Mouse (Mus musculus): ENCODE measurements around the gene Pitpnm1.
"Not testable (repeated sequence)": the region's sequence is repeated elsewhere in the genome, so short reads cannot be mapped to it uniquely, and the experiment has no call there.

Pitpnm1 gene

DNA sequence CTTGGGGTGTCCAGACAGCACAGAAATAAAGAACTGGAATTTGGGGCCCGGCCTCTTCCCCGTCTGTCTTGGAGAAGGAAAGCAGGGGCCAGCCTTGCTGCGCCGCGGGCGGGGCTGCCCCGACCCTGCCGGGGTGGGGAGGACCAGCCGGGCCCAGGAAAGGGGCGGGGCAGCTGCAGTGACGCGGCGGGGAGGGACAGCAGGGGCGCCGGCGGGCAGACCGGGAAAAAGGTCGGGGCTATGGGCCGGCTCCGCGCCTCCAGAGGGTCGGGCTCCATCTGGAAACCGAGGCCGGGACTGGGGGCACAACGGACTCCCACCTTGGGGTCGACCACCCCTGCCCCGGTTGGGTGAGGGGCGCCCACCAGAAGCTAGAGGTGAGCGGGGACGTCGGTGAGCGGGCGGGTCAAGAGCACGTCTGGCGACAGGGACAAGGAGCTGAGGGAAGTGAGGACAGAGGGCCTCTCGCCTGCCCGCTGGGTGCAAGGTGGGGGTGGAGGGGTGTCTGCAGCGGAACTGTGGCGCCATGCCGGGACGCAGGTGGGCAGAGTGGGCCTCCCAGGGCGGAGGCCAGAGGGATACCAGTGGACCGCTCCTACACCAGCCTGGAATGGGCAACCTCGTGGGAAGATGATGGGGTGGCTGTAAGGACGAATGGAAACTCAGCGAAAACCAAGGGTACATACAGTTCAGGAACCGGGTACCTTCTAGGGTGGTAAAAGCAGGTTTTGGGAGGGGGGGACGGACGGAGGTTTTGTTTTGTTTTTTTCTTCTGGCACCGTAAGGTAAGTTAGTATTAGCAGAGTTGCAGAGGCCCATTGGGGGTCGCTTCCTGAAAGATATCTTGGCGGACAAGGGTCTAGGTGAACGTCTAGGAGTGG, at the start of gene Pitpnm1:
TSS of gene Pitpnm1 (plus strand) at position 162 of the 881 bp plus-strand sequence.
- peak; percentile 67 to 75 for DNase-seq

DNA sequence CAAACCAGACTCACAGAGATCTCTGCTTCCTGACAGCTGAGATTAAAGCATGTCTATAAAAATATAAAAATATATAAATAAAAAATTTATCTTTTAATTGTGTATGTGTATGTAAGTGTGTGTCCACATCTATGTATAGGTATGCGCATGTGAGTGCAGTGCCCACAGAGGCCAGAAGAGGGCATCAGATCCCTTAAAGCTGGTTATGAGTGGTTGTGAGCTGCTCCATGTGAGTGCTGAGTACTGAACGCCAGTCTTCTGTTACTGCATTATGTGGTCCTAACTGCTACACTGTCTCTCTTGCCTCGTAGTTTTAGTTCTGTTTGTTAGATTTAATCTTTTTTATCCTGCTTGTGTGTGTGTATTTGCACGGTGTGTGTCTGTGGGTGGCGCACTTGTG, 48.8 kb upstream of the Pitpnm1 start:
- no peak for DNase-seq

DNA sequence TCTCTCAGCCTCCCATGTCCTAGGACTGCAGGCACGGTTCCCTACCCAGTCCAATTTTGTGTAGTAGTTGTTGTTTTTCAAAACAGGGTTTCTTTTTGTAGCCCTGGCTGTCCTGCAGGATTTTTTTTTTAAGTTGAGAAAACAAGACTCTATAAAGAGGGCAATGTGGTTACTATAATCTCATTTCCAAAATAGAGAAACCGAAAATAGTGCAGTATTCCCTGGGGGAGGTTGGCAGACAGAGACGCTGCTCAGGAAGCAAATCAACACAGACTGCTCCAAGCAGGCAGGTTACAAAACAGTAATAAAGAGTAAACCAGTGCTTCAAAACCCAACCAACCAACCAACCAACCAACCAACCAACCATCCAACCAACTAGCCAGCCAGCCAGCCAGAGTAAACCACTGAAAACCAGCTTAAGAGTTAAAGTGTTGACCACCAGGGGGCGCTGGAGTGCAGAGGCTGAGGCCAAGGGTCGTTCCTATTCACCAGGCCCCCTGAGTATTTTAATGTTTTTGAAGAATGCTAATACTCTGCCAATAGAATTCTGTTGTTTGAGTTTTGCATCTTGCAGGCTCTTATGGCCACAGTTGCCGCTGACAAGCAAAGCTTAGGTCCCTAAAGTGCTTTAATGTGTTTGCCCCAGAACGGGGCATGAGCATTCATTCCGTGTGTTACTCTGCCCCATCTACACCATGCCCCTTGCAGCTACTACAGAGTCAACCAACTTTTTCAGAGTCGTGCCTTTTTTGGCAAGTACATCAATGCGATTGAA, 47.9 kb upstream of the Pitpnm1 start:
- peak in 1 of 2 experiments; percentile 32 for DNase-seq

DNA sequence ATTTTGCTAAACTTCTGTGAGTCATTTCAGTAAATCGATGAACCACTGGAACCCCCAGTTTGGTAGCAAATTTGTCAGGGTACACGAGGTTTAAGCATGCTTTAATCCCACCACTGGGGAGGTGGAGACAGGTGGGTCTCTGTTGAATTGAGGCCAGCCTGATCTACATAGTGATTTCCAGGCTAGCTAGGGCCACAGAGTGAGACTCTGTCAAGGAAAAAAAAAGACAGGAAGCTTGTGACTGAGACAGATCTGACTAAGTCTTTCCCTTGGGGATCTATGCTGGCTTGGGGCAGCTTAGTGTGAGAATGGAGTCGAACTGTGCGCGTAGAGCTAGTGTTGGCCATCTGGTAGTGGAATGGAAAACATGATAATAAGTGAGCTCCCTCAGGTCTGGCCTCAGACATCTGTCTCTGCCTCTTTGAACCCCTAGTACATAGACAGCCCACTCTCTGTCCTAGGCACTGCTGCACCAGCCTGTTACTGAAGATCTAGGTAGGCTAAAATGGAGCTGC, 47.2 kb upstream of the Pitpnm1 start:
- DNase-seq, result no peak

DNA sequence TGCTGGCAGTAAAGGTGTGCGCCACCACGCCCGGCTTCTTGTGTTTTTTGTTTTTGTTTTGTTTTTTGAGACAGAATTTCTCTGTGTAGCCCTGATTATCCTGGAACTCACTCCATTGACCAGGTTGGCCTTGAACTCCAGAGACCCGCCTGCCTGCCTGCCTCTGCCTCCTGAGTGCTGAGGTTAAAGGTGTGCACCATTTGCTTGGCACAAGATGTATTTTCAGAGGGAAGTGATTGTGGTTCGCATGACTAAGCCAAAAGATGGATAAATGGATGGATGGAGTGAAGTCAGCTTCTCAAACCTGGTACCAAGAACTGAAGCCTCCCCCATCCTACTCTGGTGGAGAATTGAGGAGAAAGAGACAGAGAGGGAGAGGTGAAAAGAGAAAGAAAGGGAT, 45.2 kb upstream of the Pitpnm1 start:
- no peak for DNase-seq

DNA sequence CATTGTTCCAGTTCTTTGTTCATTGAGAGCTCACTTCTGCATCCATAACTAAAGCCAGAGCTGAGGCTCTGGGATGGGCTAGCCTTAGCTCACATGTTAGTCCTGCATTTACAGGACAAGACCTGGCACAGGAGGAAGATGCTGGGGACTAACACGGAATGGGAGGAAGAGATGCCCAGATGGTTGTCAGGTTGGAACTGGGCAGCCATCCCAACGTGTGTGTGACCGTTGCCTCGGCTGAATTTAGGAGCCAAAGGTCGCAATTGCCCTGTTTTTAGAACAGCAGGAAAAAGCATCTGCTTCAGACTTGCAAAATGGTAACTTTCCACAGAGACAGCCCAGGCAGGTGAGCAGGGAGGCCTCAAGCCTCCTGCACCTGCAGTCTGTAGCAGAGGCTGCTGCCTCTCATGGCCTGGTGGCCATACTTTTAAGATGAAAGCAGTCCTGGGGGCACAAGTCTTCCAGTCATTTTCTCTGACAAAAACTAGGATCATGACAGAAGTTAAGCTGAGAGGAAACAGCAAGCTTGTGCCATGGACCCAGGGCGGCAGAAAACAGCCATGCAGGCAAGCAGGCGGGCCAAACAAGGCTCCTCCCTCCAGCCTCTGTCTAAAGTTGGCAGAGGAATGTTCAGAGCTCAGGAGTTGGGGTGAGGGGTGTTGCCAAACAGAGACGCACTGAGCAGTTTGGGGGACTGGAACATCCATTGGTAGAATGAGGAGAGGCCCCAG, 44.4 kb upstream of the Pitpnm1 start:
- DNase-seq, result no peak

DNA sequence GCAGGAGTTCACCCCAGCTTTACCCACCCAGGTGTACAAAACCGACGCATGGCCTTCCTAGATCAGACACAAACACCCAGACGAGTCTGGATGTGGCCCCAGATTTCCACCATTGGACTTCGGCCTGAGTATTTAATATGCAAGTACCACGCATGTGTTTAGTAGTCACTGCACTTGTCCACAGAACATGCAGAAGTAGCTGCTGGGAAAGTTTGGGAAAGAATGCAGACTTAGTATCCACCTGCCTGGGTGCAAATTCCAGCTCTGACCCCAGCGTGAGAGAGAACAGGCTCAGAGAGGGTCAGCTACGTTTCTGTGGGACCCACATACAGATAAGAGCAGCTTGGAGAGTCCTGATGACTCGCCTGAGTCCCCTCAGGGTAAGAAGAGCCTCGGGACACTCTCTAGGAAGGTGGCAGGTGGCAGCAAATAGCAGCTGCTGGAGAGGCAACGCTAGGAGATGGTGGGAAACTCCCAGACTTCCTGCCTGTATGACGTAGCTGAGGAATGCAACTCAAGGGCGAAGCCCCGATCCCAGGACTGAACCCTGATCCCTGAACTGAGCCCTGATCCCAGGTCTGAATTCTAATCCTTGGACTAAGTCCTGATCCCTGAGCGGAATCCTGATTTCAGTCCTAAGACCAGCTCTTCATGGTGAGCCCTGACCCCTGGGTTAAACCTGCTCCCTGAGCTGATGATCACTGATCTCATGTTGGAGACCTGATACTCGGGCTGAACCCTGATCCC, 43.7 kb upstream of the Pitpnm1 start:
- DNase-seq, result no peak

DNA sequence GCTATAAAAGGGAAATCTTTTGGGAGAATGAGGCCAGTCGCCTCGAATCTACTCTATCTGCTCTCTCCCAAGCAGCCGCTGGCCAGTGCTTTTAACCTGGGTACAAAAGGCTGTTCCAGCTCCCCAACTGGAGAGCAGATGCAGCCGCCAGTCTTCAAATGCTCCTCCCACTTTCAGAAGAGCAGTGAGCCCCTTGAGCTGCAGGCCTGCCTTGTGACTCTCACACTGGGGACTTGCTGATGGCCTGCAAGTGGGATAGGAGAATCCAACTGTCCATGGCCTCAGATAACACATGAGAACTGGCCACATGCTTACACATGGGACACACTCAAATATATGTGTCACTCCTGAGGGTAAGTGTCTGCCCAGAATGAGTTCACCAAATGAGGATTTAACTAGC, 43.1 kb upstream of the Pitpnm1 start:
- no peak for DNase-seq

DNA sequence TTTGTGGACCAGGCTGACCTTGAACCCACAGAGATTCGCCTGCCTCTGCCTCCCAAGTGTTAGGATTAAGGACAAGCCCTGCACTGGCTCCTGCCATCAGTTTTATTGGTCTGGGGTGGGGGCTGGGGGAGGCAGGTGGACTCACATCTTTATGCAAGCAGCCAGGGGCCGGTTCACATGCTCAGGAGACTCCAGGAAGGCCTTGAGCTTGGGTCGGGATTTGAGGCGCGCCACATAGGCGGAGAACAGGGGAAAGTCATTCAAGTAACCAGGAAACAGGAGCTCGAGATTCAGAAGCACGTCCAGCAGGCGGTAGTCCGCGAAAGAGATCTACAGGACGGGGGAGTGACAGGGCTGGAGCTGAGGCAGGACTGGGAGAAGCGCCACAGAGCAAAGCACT, 42.4 kb upstream of the Pitpnm1 start:
- DNase-seq, result no peak

DNA sequence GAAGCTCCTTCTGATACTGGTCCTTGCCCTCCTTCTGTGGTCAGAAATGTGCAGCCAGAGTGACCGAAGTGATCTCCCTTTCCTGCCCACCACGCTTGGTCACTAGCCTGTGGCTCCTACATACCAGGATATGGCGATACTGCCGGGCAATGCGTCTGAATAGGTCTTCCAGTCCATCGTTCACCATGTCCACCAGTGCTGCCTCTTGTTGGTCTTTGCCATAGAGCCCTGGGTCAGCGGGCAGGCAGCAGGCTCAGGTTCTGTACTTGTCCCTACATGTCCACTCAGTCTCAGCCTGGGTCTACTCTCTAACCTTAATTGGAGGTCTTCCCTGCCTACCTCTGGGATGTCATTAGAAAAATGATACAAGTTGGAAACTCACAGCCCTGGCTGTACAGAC, 41.8 kb upstream of the Pitpnm1 start:
- no peak for DNase-seq

DNA sequence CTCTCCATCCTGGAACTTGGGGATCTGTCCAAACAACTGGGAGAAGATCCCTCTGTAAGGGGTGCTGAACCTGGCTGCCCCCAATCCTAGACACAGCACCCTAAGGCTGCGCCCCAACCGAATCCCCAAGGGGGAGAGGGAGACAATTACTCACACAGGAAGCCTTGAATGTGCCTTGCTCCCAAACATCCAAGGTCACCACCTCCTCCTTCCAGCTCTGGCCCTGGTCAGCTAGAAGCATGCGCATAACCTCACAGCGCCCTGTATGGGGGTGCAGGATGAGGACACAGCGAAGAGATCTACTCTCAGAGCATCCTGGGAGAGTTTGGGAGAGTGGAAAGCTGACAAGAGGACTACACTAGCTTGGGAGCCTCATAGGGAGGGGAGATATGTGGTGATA, 41.2 kb upstream of the Pitpnm1 start:
- no peak for DNase-seq

DNA sequence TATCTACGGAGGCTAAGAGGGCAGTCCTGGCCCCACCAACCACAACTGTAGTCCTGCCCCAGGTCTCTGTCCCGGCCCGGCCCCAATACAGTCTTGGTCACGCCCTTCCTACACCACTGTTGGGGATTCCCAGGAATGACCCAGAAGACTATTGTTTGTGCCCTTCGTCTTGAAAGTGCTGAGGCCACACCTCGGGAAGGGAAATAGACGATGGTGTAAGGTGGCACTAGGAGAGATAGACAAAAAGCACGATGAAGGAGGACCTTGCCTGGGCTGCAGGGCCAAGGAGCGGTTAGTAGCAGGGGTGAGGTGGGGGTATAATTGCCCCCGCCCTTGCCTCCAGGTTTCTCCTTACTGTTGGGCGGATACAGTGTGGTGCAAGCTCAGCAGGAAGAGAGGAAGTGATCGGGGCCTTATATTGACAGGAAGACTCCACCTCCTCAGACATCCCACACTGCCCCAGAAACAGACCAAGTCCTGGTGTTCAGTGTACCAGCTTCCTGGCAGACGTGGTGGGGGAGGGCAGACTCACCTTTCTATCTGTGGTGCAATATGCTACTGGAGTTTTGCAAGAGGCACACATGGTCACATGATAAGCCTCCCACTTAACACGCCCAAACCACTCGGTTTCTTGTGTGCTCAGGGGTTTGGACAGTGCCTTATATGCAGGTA, 40.6 kb upstream of the Pitpnm1 start, which contains the start of gene Gstp3:
TSS of gene Gstp3 (minus strand) at position 501 of the 672 bp plus-strand sequence.
- peak in 1 of 2 experiments; percentile 54 for DNase-seq

DNA sequence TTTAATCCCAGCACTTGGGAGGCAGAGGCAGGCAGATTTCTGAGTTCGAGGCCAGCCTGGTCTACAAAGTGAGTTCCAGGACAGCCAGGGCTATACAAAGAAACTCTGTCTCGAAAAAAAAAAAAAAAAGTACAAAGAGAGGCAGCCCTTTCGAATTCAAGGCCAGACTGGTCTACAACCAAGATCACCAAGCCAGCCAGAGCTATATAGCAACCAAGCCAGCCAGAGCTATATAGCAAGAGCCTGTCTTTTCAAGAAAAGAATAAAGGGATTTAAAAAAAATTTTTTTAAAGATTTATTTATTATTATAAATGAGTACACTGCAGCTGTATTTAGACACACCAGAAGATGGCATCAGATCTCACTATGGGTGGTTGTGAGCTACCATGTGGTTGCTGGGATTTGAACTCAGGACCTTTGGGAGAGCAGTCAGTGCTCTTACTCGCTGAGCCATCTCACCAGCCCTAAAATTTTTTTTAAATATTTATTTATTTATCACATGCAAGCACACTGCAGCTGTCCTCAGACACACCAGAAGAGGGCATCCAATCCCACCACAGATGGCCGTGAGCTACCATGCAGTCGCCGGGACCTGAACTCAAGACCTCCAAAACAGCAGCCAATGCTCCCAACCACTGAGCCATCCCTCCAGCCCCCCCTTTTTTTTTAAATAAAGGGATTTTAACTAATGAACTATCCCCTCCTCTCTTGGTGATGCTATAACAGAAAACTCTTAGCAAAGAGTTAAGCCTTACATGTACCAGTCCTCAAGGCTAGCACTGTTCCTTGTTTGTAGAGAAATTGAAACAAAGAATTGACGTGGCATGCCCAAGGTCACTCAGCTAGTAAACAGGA, 39.5 kb upstream of the Pitpnm1 start:
- not testable (repeated sequence) for DNase-seq

DNA sequence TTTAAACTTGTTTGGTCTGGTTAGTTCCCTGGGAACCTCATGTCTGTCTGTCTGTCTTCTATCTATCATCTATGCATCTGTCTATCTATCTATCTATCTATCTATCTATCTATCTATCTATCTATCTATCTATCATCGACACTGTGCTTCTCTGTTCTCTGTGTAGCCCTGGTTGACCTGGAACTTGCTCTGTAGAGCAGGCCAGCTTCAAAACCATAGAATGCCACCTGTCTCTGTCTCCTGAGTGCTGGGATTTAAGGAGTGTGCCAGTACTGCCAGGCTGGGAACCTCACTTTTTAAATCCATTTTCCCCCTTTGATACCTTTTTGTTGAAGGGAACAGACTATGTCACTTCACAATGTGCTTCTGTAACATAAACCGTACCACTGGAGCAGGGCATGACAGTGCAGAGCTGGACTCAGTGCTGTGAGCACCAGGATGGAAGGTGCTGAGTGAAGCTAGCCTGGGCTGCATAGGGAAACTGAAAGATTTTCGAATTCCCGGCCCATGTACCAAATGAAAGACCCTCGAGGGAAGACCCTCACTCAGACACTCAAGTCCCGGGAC, 38.8 kb upstream of the Pitpnm1 start:
- DNase-seq, result no peak

DNA sequence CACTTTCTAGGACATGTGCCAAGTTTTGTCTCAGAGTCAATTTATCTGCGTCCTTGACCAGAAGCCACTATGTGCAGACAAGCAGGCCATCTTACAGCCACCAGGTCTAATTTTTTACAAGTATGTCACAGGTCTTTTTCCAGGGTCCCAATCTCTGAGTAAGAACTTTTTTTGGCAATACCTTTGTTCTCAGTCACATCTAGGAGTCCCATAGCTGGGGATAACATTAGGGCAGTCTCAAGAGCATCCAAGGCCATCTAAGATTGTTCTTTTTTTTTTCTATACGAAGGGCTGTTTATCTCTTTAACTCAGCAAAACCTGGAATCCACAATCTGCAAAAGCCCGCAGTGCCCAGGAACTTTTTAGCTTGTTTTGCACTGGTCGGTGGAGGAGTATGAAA, 36.4 kb upstream of the Pitpnm1 start:
- DNase-seq, result not testable (repeated sequence)

DNA sequence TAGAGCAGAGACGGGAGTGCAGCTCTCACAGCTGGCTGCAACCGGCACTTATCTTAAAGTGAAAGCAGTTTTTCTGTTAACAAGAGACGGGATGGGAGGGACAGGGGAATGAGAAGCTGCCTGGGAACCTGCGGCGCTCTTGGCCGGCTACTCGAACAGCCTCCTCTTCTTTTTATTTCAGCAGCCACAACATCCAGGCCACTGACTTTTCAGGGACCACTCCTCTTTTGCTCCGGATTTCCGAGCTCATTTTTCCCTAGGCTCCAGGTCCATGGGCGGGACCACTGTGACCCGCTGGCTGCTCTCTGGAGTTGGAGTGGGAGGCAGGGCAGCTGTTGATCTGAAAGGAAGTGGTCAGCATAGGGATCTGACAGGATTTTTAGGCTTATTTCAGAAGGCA, 35.3 kb upstream of the Pitpnm1 start:
- not testable (repeated sequence) for DNase-seq

DNA sequence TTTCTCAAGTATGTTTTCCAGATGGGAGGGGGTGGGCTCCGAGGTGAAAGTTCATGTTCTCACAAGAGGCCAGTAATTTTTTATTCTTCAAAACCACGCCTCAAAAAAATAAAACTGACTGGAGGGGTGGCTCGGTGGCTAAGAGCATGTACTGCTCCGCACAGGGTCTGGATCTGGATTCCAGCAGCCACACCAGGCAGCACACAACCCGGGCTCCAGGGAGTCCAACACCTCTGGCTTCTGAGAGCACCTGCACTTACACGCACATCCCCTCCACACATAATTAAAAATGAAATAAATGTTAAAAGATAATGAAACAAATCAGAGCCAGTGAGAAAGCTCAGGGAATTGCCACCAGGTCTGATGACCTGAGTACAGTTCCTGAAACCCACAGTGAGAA, 33.5 kb upstream of the Pitpnm1 start:
- no peak for DNase-seq

DNA sequence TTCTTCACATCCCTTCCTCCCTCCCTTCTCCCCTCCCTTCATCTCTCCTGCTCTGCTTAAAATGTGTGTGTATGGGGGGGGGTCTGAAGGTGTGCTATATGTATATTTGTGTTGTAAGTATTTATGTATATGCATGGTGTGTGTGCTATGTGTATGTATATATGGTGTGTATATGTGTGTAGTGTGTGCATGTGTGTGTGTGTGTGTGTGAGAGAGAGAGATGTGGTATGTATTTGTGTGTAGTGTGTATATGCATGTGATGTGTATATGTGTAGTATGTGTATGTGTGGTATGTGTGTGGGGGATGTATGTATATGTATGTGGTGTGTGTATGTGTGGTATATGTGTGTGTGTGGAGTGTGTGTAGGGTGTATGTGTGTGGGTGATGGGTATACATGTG, 32.9 kb upstream of the Pitpnm1 start:
- DNase-seq, result no peak

DNA sequence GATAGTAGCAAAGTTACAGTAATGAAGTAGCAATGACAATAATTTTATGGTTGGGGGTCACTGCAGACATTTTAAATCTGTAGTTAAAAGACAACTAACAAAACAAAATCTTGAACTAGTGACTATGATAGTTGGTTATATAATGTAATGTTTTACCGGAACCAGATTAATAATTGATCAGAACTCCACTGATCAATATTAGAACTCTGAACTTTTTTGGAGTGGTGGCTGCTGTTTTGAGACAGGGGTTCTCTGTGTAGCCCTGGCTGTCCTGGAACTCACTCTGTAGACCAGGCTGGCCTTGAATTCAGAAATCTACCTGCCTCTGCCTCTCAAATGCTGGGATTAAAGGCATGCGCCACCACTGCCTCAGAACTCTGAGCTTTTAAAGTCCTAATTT, 31.6 kb upstream of the Pitpnm1 start:
- DNase-seq, result not testable (repeated sequence)

DNA sequence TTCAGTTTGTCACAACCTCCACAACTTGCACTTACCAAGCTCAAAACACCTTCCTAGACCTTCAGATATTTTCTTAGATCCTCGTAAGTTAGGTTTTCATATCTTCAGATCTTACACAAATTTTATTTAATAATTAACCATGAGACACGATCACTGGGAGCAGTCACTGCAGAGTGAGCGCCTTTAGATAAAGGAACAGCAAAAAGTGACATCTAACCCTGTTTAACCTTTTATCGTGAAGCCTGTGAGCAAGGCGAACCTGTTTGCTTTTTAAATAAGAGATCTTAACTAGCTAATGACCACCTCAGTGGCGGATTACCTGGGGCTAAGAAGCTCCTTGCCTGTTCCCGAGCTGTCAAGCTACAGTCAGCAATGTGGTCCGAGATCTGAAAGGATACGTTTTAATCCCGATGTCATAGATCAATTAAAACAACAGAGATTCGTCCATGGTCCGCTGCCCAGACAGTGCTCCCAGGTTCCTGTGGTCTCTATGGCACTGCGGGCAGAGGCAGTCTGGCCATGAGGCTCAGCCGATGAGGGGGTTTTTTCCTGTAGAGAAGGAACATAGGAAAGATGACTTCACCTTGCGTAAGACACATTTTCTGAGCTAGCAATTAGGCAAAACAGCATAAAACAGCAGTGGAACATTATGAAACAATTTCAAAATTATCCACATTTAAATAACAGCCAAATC, 30.9 kb upstream of the Pitpnm1 start:
- no peak for DNase-seq

Measured in thymus, adult 18-20 months (tissue).